Mouse (Mus musculus) CH12.LX (cell line): ENCODE measurements around the gene Cep135. TPM values are rescaled to one million over a fixed set of nuclear protein-coding genes. Genes with fewer than 3 reads are reported as not detected.

ENCODE experiments used
- DNase-seq: peaks from one replicate; pipeline ENCODE4 v3.0.0-alpha.2; 2013; ENCODE audit errors: extremely low read depth
- H3K27ac ChIP-seq: 2 replicates; pipeline ENCODE4 v1.5.1; 2012; ENCODE audit warnings: low read depth, mild to moderate bottlenecking, control low read depth, moderate library complexity; ENCODE audit not compliant: insufficient read depth
- H3K27me3 ChIP-seq: replicated peaks from 2 replicates; pipeline ENCODE3; 2012; ENCODE audit warnings: inconsistent platforms
- H3K36me3 ChIP-seq, 2 experiments: replicated peaks in 1 of 2; 2 replicates each; pipeline versions ENCODE3 to v1.6.1; 2012; ENCODE audit warnings: inconsistent platforms in 1 of 2, low read length in 1 of 2, mild to moderate bottlenecking in 1 of 2, mixed read lengths in 1 of 2, moderate library complexity in 1 of 2; ENCODE audit not compliant: control insufficient read depth in 1 of 2, insufficient read depth in 1 of 2
- H3K4me1 ChIP-seq, 2 experiments: 2 replicates each; pipeline ENCODE4 v1.6.1; 2012; ENCODE audit warnings: inconsistent platforms in 1 of 2, moderate library complexity in 1 of 2; ENCODE audit not compliant: insufficient read depth in 2 of 2, control insufficient read depth in 1 of 2
- H3K4me2 ChIP-seq: 2 replicates; pipeline ENCODE4 v1.6.1; 2012; ENCODE audit warnings: low read depth, mild to moderate bottlenecking, control low read depth; ENCODE audit not compliant: poor library complexity, insufficient read depth, severe bottlenecking
- H3K4me3 ChIP-seq, 3 experiments: fragments of 150-350 bp in 1 of 3; sonication (generic) in 1 of 3; replicated peaks in 1 of 3; 2 replicates each; pipeline versions ENCODE3 to v1.5.1; 2011 to 2012; ENCODE audit warnings: low read depth in 2 of 3, low read length in 2 of 3, mild to moderate bottlenecking in 2 of 3, moderate library complexity in 2 of 3, control low read depth in 1 of 3, improper control_type of control experiment in 1 of 3, inconsistent platforms in 1 of 3, mixed read lengths in 1 of 3; ENCODE audit not compliant: poor library complexity in 1 of 3
- H3K79me2 ChIP-seq: replicated peaks from 2 replicates; pipeline ENCODE4 v1.6.1; 2012; ENCODE audit warnings: mild to moderate bottlenecking, moderate library complexity; ENCODE audit not compliant: control insufficient read depth, poor library complexity, insufficient read depth, severe bottlenecking; ENCODE audit errors: extremely low read depth
- H3K9ac ChIP-seq: 2 replicates; pipeline ENCODE4 v1.6.1; 2012; ENCODE audit warnings: low read depth, mild to moderate bottlenecking, control low read depth, moderate library complexity; ENCODE audit not compliant: insufficient read depth
- H3K9me3 ChIP-seq: replicated peaks from 2 replicates; pipeline ENCODE3; 2012; ENCODE audit warnings: low read length, inconsistent platforms, mixed read lengths
- BHLHE40 ChIP-seq: IDR thresholded peaks from 2 replicates; pipeline ENCODE4 v1.6.1; 2011; ENCODE audit warnings: mild to moderate bottlenecking, low read depth, low read length, improper control_type of control experiment
- CHD2 ChIP-seq: IDR thresholded peaks from 2 replicates; pipeline ENCODE4 v1.6.1; 2011; ENCODE audit warnings: low read length, improper control_type of control experiment
- EP300 ChIP-seq: IDR thresholded peaks from 2 replicates; pipeline ENCODE4 v1.6.1; 2011; ENCODE audit warnings: low read length, improper control_type of control experiment
- IRF4 ChIP-seq: IDR thresholded peaks from 2 replicates; pipeline ENCODE4 v1.6.1; 2014; ENCODE audit warnings: low read depth, mild to moderate bottlenecking, inconsistent platforms, low read length, improper control_type of control experiment
- JUN ChIP-seq: IDR thresholded peaks from 2 replicates; pipeline ENCODE4 v1.6.1; 2011; ENCODE audit warnings: low read depth, mild to moderate bottlenecking, low read length, improper control_type of control experiment, moderate library complexity; ENCODE audit not compliant: insufficient read depth
- JUND ChIP-seq: conservative IDR thresholded peaks from 2 replicates; pipeline ENCODE4 v1.6.1; 2011; ENCODE audit warnings: low read depth, low read length, improper control_type of control experiment
- KAT2A ChIP-seq: IDR thresholded peaks from 2 replicates; pipeline ENCODE4 v1.6.1; 2012; ENCODE audit warnings: low read length, improper control_type of control experiment, inconsistent platforms; ENCODE audit not compliant: insufficient replicate concordance
- MAX ChIP-seq: IDR thresholded peaks from 2 replicates; pipeline ENCODE4 v1.6.1; 2011; ENCODE audit warnings: low read length, improper control_type of control experiment
- MAZ ChIP-seq: IDR thresholded peaks from 2 replicates; pipeline ENCODE4 v1.6.1; 2012; ENCODE audit warnings: low read depth, mild to moderate bottlenecking, inconsistent platforms, low read length, improper control_type of control experiment, moderate library complexity
- MYC ChIP-seq: IDR thresholded peaks from 2 replicates; pipeline ENCODE4 v1.6.1; 2011; ENCODE audit warnings: low read depth, mild to moderate bottlenecking, improper control_type of control experiment, low read length
- NRF1 ChIP-seq: IDR thresholded peaks from 2 replicates; pipeline ENCODE4 v1.6.1; 2014; ENCODE audit warnings: low read depth, mild to moderate bottlenecking, inconsistent platforms, low read length, improper control_type of control experiment, moderate library complexity
- PAX5 ChIP-seq: IDR thresholded peaks from 2 replicates; pipeline ENCODE4 v1.6.1; 2012; ENCODE audit warnings: low read length, inconsistent platforms, mixed read lengths
- POLR2A ChIP-seq: IDR thresholded peaks from 2 replicates; pipeline ENCODE4 v1.6.1; 2011; ENCODE audit warnings: low read depth, mild to moderate bottlenecking, improper control_type of control experiment, low read length
- RAD21 ChIP-seq: IDR thresholded peaks from 2 replicates; pipeline ENCODE4 v1.6.1; 2011; ENCODE audit warnings: low read depth, mild to moderate bottlenecking, low read length, improper control_type of control experiment, moderate library complexity
- SIN3A ChIP-seq: IDR thresholded peaks from 2 replicates; pipeline ENCODE4 v1.6.1; 2012; ENCODE audit warnings: low read length, improper control_type of control experiment, inconsistent platforms
- TBP ChIP-seq: conservative IDR thresholded peaks from 2 replicates; pipeline ENCODE4 v1.6.1; 2011; ENCODE audit warnings: low read depth, low read length, improper control_type of control experiment
- UBTF ChIP-seq: IDR thresholded peaks from 2 replicates; pipeline ENCODE4 v1.6.1; 2012; ENCODE audit warnings: low read depth, mild to moderate bottlenecking, inconsistent platforms, low read length, improper control_type of control experiment, moderate library complexity
- USF2 ChIP-seq: conservative IDR thresholded peaks from 2 replicates; pipeline ENCODE4 v1.6.1; 2011; ENCODE audit warnings: low read depth, low read length, improper control_type of control experiment
- ZC3H11A ChIP-seq: IDR thresholded peaks from 2 replicates; pipeline ENCODE4 v1.6.1; 2012; ENCODE audit warnings: low read depth, mild to moderate bottlenecking, inconsistent platforms, low read length, improper control_type of control experiment
- ZMIZ1 ChIP-seq: IDR thresholded peaks from 2 replicates; pipeline ENCODE4 v1.6.1; 2012; ENCODE audit warnings: low read depth, mild to moderate bottlenecking, inconsistent platforms, low read length, improper control_type of control experiment
- ZNF384 ChIP-seq: IDR thresholded peaks from 2 replicates; pipeline ENCODE4 v1.6.1; 2012; ENCODE audit warnings: low read depth, low read length, improper control_type of control experiment, inconsistent platforms
- dilution Hi-C: fragments of 300-500 bp; cut with MboI; formaldehyde crosslinking; loops from 2 replicates; pipeline ENCODE4 v1.14.3; 2020; ENCODE audit warnings: low sequenced_read_pairs; ENCODE audit not compliant: extremely low pct_unique_long_range_greater_than_20kb, extremely low pct_ligation_motif_present
- in situ Hi-C: fragments of 300-500 bp; cut with MboI; formaldehyde crosslinking; loops from 3 replicates; pipeline ENCODE4 v1.14.3; 2019; ENCODE audit warnings: low sequenced_read_pairs, low pct_ligation_motif_present, low pct_unique_long_range_greater_than_20kb, mixed read lengths
- polyA plus RNA-seq: library from polyadenylated mRNA; unstranded; fragments of >175 nt; gene quantifications from 2 replicates; pipeline ENCODE4 v1.2.1, GENCODE M21; 2012; ENCODE audit warnings: low read depth; ENCODE audit not compliant: insufficient read length
- total RNA-seq, 2 experiments: library from RNA; depleted of rRNA; stranded (reverse); fragments of 300-350 nt in 1 of 2; fragments of >200 nt in 1 of 2; gene quantifications; 2 replicates each; pipeline ENCODE4 v1.2.3; 2012 to 2014

Gene Cep135
- total and polyA plus RNA-seq, 3 experiments = 8.0 to 12.1 (median 11.7) TPM

DNA sequence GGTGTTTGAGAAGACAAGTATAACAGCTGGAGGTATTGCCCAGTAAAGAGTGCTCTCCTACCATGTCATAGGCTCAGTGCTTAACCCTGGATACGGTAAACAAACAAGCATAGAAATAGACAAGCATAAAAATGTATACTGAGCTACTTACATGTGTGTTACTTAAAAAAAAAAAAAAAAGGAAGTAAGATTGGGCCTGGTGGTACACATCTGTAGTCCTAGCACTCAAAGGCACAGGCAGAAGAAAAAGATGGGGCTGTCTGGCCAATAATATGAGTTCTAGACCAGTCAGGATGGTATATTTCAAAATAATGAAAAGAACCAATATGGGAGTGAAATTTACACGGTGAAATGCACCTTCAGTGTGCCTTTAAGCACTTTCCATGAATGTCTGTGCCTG, 1.5 kb downstream of the Cep135 start:
- H3K9ac ChIP-seq = peak overlapping the region; percentile 90; the same call in 1 of the 2 replicates
- peak; percentile 5 for DNase-seq
- dilution Hi-C loops = no loop called here
- H3K4me2 ChIP-seq = peak overlapping the region; percentile 99
- in situ Hi-C loops = loop anchor here (25.0 kb wide), 1 partner anchor 247 kb away; no protein-coding TSS in a partner anchor
- H3K4me3 ChIP-seq = peak overlapping the region in 2 of 3 experiments; percentile 78 to 92
- TF ChIP-seq MAZ = no peak
- TF ChIP-seq ZNF384 = peak; percentile 67
- no peak for TF ChIP-seq TBP
- peaks cover 0 to 17% of the 10 kb centered on the region in 2 experiments; a peak in 2 of 4 replicates for H3K4me1 ChIP-seq
- no peak overlapping the region for H3K27ac ChIP-seq
- no peaks in the 10 kb centered on the region for H3K27me3 ChIP-seq
- peaks cover 22 to 37% of the 10 kb centered on the region in 2 experiments for H3K36me3 ChIP-seq
- no peaks in the 10 kb centered on the region; the same call in 1 of the 2 replicates for H3K79me2 ChIP-seq
- peaks cover 5% of the 10 kb centered on the region for H3K9me3 ChIP-seq

DNA sequence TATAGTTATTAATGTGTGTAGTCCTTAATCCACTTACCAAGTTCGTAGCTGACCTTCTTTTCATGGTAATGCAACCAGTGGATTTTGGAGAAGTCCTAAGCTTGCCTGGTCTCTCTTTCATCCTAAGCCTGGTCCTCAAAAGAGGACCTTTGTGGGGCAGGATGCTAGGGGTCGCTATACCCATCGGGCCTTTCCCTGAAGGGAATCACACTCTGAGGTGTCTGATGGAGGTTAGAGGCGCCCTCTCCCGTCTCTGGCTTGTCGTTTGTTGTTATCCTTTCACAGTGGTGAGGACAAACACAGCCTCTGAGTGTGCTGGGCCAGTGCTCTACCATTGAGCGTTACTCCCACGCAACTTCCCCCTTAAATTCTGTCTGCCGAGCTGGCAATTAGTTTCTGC, 3.4 kb downstream of the Cep135 start:
- dilution Hi-C loops = no loop called here
- Histone ChIP-seq H3K79me2 (no peaks in the 10 kb centered on the region; the same call in 1 of the 2 replicates), H3K27ac (no peak overlapping the region), H3K9ac (no peak overlapping the region), H3K9me3 (peaks cover 5% of the 10 kb centered on the region)
- DNase-seq = no peak
- TF ChIP-seq RAD21 = no peak
- TF ChIP-seq USF2 = no peak
- TF ChIP-seq MAX = no peak
- no peak for TF ChIP-seq KAT2A
- no peak for TF ChIP-seq SIN3A
- TF ChIP-seq BHLHE40 = no peak
- TF ChIP-seq CHD2 = no peak
- no peak for TF ChIP-seq UBTF
- TF ChIP-seq JUN = no peak
- TF ChIP-seq, all 38 proteins: peak for 0
- Histone ChIP-seq H3K27me3 (no peaks in the 10 kb centered on the region), H3K4me3 (no peak overlapping the region), H3K4me2 (no peak overlapping the region), H3K4me1 (peaks cover 0 to 17% of the 10 kb centered on the region in 2 experiments; a peak in 2 of 4 replicates), H3K36me3 (peaks cover 37 to 56% of the 10 kb centered on the region in 2 experiments)
- in situ Hi-C loops = loop anchor here (25.0 kb wide), 1 partner anchor 245 kb away; no protein-coding TSS in a partner anchor

DNA sequence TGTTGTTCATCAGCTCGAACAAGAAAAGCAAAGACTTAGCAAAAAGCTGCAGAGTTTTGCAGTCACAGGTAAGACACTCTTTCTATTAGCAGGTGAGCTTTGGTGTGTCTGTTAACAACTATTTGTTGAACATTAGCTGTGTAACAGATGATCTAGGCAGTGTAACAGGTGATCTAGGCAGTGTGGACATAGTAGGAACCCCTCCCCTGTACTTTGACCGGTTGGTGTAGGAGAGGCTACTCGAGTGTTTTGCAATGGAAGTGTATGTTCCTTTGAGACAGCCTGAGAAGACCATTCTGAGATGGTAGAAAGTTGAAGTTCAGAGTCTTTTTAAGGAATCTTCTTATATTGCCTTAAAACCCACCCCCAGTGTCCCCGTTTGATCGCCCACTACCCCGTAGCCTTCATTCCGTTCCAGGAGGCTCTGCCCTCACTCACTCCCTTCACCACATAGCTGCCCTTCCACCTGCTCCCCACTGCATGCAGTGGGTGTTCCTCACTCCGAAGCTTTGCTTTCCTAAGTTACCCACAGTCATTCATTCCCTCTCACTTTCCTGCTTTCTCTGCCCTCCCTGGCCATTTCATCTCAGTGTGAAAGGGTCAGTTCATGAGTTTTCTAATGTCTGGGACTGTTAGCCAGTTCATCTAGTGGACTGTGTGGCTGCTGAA, 21.3 kb downstream of the Cep135 start:
- Histone ChIP-seq H3K9ac (no peak overlapping the region), H3K27me3 (no peaks in the 10 kb centered on the region), H3K4me1 (no peaks in the 10 kb centered on the region), H3K27ac (no peak overlapping the region), H3K36me3 (peaks cover 60 to 89% of the 10 kb centered on the region in 2 experiments), H3K4me2 (no peak overlapping the region), H3K79me2 (no peaks in the 10 kb centered on the region), H3K9me3 (no peaks in the 10 kb centered on the region), H3K4me3 (no peak overlapping the region)
- dilution Hi-C loops (no loop called here), in situ Hi-C loops (no loop called here)
- TF ChIP-seq ZC3H11A (no peak), ZMIZ1 (no peak), EP300 (no peak), KAT2A (no peak), ZNF384 (no peak), JUND (no peak), PAX5 (no peak), IRF4 (no peak), MYC (no peak), POLR2A (no peak), NRF1 (no peak)
- DNase-seq = no peak
